Mouse (Mus musculus) retina, adult 2 months (tissue): ENCODE data around the gene Elp1.

Experiments used
- DNase-seq: peaks from one replicate; pipeline ENCODE4 v3.0.0-alpha.2; 2012; ENCODE audit warnings: low read depth, low spot score

Gene Elp1

DNA sequence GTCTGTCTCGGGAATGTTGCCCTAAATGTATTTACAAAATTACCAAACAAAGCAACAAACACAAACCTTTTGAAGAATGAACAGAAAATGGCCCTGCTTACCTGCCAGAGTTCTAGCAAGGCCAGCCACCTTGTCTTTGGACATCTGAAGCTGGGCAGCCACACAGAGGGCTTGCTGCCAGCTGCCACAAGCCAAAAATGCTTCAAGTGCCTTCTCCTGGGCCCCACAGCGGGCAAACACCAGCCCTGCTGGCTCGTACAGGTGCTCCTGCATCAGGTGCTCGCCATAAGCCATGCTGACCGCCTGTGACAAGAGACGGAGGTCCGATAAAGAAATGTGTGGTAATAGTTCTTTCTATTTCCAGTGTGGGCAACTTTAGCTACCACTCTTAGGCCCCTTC lies 33.2 kb downstream of the Elp1 start:
- DNase-seq, result no peak

DNA sequence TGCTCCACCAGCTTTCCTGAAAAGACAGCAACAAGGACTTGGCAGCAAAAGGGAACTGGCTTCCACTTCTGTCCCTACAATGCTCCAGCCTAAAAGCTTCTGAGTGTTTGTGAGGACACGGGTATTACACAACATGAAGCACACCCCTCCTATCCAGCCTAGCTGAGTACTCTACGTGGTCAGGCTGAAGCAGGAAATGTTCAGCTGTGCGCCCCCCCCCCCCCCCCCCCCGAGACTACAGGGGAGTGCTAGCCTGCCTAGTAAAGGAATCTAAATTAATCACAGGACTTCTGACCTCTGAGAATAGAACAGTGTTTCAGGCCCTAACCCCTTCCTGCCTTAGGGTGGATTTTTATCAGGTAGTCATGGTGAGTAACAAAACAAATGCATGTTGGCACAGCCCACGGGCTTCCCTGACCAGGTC lies 34.3 kb downstream of the Elp1 start:
- no peak for DNase-seq

DNA sequence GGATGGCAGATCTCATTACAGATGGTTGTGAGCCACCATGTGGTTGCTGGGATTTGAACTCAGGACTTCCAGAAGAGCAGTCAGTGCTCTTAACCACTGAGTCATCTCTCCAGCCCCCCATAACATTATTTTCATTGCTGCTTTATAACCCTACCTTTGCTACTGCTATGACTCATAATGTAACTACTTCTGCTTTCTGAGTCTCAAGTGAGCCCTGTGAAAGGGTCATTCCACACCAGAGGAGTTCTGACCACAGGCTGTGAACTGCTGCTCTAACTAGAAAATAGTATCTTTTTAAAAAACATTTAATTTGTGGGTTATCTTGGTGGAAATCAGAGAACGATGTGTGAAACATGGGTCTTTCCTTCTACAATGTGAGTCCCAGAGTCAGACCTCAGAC lies 44.4 kb downstream of the Elp1 start:
- no peak for DNase-seq

DNA sequence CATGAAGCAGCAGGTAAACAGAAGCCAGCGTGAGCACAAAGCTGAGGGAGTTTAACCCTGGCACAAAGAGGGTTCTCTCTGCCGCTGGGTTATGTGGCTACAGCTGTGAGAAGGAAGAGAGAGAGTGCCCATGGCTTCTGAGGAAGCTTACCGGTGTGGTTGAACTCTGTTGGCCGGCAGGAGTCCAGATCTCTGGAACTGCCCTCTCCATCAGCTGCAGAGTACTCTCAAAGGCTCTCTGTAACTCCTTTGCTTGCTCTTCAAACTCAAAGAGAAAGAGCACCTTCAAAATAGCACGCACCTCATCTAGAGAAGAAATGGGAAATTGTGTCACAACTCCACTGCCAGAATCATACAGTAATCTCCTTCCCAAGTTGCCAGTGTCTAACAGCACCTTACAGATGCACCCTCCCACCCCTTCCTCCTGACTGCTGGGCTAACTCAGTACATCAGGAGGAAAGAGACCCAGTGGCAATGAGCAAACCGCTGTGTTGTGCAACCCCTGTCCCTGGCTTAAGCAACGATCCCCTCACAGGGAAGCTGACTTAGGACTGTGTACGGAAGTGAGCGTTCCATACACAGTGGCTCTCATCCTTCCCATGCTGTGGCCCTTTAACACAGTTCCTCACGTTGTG lies 45.0 kb downstream of the Elp1 start:
- DNase-seq, result no peak

DNA sequence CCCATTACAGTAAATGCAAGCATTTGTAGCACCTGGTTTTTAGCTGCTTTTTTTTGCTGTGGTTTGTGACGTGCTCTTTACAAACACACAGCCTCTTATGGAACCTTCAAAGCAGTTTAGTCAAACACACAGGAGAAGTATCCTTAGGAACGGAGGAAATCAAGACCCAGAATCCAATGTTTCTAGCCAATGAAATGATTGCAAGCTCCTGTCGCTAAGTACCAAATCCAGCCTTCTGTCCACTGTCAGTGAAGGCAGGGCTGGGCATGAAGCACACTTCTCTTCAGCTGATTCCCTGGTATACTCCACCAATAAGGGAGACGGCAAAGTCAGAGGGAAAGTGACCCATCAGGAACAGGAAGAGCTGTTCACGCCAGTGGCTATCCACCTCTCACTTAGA lies 46.1 kb downstream of the Elp1 start:
- DNase-seq, result no peak

DNA sequence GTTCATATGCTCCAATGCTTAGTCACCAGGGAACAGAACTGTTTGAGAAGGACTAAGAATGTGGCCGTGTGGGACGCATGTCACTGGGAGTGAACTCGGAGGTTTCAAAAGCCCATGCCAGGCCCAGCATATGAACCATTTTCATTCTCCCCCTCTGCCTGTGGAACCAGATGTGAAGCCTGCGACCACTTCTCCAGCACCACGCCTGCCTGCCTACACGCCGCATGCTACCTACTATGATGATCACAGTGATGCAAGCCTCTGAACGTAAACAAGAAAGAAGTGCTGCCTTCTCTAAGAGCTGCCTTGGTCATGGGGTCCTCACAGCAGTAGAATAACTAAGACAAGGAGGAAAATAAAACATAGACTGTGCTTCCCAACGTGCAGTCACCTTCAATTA lies 54.7 kb downstream of the Elp1 start:
- DNase-seq, result no peak

DNA sequence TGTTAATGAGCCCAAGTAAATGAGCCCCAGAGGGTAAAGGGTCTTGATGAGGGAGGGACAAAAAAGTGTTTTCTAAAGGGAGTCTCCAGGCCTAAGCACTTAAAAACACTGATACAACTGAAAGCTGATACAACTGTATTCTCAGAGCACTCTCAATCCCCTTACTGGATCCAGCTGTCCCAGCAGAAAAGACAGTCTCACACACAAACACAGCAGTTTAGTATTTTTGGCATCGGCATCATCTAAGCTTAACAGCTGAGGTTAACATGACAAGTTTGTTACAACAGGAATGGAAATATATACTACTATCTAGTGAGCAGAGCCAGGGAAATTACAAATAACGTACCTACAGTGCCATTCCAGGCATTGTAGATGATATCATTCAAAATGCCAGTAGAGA lies 55.8 kb downstream of the Elp1 start:
- no peak for DNase-seq

DNA sequence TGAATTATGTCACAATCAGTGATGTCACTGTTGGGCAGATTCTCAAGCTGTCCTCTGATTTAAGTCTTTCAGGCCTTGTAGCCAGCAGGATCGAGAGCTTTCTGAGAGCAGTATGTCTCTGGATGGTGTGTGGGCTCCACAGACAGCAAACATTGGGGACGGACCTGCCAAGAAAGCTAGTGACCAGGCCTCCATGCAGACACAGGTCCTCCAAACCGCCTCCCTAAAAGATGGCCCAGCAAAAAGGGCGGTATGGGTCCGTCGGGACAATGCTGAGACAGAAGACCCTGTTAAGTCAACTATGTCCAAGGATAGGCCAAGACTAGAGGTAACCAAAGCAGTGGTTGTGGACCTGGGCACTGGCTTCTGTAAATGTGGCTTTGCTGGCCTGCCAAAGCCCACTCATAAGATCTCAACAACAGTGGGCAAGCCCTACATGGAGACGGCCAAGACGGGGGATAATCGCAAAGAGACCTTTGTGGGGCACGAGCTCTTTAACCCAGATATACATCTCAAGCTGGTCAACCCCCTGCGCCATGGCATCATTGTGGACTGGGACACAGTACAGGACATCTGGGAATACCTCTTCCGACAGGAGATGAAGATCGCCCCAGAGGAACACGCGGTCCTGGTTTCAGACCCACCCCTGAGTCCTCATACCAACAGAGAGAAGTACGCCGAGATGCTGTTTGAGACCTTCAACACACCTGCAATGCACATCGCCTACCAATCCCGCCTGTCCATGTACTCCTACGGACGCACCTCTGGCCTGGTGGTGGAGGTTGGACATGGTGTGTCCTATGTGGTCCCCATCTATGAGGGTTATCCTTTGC lies 58.6 kb downstream of the Elp1 start, which contains the start of gene Actl7a:
TSS of gene Actl7a (plus strand) at position 51 of the 833 bp plus-strand sequence.
- no peak for DNase-seq

DNA sequence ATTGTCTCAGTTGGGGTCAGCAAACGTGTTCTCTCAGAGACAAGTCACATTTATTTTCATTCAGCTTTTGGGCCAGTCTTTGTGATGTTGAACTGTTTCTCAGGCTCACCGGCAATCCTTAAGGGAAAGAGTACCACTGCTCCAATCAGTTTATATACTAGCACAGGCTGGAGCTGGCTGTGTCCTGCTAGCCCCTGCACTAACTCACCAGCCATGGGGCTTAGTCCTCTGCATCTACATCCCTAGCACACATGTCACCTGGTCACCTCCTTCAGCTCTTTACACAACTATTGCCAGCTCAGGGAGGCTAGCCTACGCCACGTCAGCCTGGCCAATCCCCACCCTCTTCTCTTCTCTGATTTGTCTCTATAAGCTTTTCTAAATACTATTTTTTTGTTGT lies 59.4 kb downstream of the Elp1 start:
- DNase-seq, result no peak

DNA sequence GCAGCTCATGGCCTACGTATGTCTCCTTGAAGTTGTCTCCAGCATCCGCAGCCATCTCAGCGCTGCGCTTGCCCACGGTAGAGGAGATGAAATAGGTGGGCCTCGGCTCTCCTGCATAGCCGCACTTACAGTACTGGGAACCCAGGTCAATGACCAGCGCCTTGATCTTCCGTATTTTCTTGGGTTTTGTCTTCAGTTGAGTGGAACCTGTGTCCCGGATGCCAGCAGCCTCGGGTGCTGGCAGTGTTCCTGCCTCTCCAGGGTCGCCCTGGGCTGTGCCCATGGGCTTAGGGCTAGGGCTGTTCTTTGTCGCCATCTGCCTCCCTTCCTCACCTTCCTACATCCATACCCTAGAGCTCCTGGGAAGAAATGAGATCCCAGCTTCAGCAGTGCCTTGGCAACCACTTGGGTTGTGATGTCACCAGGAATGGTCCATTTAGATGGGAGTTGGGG lies 61.1 kb downstream of the Elp1 start, which contains the start of gene Actl7b:
TSS of gene Actl7b (minus strand) at position 403 of the 453 bp plus-strand sequence.
- DNase-seq, result no peak

DNA sequence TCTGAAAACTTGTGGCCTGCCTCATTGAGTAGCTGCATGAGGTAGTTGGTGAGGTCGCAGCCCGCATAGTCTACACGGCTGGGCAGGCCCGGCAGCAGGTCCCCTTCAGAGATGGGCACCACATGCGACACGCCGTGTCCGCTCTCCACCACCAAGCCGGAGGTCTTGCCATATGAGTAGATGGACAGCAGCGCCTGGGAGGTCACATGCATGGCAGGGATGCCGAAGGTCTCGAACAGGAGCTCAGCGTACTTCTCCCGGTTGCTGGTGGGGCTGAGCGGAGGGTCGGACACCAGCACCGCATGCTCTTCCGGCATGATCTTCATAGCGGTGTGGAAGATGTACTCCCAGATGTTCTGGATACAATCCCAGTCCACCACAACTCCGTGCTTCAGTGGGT lies 61.5 kb downstream of the Elp1 start:
- DNase-seq, result no peak

DNA sequence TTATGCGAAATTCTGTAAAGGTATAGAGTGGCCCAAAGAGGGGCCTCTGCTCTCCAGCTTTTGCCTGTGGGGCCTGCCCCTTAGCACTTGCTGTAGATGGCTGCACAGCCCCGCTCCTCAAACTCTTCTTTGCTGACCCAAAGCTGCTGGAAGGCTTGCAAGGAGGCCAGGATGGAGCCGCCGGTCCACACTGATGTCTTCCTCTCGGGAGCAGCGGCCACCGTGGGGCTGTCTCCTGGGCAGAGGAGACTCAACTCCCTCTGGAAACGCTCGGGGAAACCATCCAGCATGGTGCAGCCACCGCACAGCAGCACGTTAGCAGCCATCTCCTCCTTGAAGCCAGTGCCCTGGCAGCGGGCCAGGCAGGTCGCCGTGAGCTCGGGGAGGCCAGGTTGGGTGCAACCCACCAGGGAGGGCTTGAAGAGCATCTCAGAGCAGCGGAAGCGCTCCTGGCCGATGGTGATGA lies 62.1 kb downstream of the Elp1 start, which contains the start of gene Gm26657:
TSS of gene Gm26657 (plus strand) at position 51 of the 466 bp plus-strand sequence.
- DNase-seq, result no peak

DNA sequence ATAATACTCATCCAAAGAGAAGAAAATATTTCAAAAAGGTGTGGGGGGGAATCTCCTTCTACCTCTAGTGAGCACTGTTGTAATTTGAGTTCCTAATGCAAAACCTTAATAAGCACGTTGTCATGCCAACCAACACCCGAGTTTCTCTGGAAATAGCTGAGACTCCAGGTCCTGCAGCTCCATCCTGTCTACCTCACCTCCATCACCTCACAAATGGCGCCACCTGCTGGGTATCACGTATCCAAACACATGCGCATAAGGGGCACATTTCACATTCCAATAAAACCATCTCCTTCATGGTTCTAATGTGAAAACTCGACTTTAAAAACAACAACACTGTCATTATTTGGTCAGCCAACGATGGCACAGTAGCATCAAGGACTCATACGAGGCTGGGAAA lies 76.3 kb downstream of the Elp1 start:
- no peak for DNase-seq

DNA sequence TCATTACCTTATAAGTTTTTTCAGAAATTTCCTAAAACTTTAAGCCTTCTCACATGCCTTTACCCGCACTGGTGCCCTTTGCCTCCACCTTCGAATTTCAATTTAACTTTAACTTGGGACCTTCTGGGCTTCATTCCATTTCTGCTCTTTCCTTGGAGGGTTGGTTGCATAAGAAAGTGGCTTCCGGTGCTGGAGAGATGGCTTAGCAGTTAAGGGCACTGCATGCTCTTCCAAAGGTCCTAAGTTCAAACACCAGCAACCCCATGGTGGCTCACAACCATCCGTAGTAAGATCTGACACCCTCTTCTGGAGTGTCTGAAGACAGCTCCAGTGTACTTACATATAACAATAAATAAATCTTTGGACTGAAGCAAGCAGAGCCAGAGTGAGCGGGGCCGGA lies 78.9 kb downstream of the Elp1 start:
- no peak for DNase-seq

DNA sequence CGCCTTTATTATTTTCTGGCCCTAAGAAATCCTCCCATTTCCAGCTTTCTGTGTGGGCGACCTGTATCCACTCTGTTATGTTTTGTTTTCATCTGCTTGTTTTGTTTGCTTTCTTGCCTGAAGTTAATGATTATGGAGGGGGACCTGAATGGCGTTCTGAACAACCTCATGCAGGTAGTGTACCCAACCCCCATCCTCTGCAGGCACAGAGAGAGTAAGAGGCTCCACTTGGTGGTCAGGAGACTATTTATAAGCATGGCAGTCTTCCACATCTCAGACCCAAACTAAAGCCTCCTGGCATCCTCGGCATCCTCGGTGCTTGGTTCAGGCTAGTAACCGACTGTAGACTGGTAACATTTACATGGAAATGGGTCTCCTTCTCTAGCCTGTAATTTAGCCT lies 79.8 kb downstream of the Elp1 start:
- no peak for DNase-seq

DNA sequence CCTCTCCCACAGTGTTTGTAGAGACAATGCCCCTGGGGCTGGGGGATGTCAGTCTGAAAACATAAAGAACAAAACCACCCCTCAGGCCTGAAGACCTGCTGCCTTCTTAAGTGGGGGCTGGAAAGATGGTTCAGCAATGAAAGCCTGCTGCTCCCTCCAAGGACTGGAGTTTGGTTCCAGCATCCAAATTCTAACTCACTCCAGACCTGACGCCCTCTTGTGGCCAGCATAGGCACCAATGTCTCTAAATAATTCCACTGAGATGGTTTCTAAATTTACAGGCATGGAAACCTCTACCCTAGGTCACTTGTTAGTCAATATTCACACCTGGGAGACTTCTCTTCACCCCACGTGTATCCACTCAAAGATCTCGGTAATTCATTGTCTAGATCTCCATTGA lies 80.7 kb downstream of the Elp1 start:
- no peak for DNase-seq

DNA sequence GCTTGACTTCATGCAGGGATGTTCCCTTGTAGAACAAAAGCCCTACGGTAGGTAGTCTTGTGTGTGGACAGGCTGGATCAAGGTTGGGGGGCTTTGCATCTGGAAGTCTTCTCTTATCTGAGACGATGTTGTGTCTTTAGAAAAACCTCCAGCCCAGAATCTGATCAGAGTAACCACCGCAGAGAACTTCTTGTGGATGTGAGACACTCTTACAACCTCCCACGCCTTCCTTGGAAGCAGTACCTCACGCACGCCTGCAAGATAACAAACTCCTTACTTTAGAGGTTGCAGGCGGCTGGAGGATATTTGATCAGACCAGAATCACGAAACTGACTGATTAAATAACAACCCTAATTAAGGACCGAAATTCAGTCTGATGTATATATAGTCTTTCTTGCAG lies 81.7 kb downstream of the Elp1 start:
- no peak for DNase-seq

DNA sequence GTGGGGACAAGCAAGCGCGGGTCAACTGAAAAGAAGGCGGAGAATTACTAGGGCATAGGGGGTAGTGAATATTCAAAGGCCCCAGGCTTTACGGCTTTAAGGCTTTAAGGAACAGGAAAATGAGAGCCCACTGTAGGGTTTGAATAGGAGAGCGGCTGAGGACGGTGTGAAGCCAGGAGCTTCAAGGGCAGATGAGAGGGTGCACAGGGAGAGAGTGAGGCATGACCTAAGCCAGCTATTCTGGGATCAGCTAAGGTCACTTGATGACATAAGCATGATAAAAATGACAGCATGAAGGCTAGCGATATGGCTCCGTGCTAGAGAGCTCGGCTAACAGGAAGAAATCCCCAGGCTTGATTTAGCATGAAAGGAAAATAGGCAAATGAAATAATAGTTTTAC lies 82.7 kb downstream of the Elp1 start:
- no peak for DNase-seq

DNA sequence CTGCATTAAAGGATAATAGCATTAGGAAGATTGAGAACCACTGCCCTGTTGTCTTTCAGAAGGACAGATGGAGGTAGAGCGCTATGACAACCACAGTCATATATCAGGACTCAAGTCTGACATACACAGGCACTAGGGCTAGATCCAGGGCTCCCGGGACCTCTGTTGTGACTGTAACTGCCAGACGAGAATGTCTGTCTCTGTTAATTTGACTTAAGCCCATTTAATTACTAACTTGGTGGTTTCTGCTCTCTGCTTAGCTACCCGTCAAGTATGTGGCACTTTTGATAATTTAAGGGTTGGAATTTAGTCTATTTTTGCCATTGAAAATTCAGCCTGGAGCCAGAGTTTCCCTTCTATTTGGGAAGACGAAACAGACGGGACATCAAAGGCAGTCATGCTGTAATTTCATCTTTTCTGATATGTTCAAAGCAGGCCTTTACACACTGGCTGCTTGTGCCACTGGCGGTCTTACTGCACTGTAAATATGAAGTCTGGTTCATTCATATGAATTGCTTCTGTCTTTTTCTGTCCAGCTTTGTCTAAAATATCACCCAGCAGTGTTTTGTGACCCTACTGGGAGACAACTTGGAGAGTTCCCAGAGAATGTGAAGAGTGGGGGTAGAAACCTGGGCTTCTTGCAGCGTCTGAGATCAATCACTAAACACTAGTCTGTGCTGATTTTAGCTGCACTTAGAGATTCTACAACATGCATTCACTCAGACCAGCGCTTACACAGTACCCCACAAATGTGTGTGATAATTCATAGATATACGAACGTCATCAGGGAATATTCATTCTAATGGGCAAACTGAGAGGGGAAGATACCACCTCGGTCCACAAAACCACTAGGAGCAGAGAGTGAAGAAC lies 83.3 kb downstream of the Elp1 start:
- no peak for DNase-seq

DNA sequence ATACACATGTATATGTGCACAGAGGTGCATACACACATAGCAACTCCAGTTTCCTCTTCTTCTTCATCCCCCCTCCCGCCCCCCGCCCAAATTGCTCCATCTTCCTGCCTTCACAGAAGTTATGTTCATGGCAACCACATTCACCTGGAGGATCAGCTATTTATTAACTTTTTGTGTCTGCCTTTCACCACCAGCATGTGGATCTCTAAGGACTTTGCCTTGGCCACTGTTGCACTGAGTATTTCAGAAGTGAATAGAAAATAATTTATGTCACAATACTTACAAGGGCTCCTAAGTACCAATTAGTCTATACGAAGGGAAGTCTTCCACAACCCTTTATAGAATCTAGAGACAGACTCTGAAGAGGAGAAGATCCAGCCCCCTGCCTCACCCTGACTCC lies 84.2 kb downstream of the Elp1 start:
- DNase-seq, result no peak

DNA sequence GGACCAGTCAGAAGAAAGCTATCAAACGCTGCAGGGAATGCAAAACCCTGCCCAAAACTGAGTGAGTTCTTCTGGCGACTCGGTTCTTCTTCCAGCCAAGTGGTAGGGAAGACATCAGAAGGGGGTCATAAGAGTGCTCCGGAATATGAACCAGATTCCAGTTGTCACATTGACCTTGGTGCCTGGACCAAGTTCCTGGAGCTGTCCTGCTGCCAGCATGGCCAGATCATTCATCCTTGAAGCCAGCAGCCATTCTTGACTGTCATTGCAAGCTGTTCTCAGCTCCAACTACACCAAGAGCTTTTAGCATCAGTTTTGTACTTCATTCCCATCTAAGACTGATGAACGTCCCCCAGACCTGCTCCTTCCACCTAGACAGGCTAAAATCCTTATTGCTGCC lies 85.3 kb downstream of the Elp1 start:
- no peak for DNase-seq

DNA sequence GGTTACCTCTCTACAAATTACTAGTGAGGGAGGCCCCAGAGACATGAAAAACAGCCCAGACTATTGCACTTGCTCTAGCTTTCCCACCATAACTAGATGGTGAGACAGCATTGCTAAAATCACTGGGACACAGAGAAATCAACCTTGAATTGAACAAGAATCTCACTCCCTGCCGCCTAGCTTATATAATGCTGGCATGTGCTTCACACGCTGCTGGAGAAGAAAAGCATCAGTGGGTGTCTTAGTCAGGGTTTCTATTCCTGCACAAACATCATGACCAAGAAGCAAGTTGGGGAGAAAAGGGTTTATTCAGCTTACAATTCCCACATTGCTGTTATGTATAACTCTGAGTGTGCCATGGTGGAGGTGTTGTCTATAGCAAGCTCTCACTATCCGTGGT lies 89.0 kb downstream of the Elp1 start:
- DNase-seq, result no peak
